Mouse (Mus musculus): ENCODE results near the gene Rundc3a.
A peak's percentile ranks its signal among the peaks of the same experiment; 100 is the strongest.

Gene Rundc3a

GRCm38 (mm10) chr11:102447497-102447896 is 54.3 kb downstream of the Rundc3a start, which contains the start of gene Fam171a2:
Gene Fam171a2, minus strand, starts transcription at chr11:102447682.
- peak; percentile 83 for DNase-seq (ENCODE audit: low read depth, low spot score)

- DNase-seq (ENCODE audit: low read depth, low spot score): no peak
These were observed 55.1 kb downstream of the Rundc3a start for GRCm38 (mm10) chr11:102448327-102448726.

- DNase-seq (ENCODE audit: low read depth, low spot score): no peak
These were observed 56.1 kb downstream of the Rundc3a start for GRCm38 (mm10) chr11:102449043-102450008.

All from CD4-positive, CD25-positive, alpha-beta regulatory T cell, adult 2 months (primary cell).